Mouse (Mus musculus): ENCODE measurements at regions not wholly inside any gene's neighbourhood (a gene's known extent, or its start where the extent isn't known, plus 50 kb on each side); places are given as distances from the start of the nearest gene placed in this dataset.
A peak's percentile ranks its signal among the peaks of the same experiment; 100 is the strongest.

DNA sequence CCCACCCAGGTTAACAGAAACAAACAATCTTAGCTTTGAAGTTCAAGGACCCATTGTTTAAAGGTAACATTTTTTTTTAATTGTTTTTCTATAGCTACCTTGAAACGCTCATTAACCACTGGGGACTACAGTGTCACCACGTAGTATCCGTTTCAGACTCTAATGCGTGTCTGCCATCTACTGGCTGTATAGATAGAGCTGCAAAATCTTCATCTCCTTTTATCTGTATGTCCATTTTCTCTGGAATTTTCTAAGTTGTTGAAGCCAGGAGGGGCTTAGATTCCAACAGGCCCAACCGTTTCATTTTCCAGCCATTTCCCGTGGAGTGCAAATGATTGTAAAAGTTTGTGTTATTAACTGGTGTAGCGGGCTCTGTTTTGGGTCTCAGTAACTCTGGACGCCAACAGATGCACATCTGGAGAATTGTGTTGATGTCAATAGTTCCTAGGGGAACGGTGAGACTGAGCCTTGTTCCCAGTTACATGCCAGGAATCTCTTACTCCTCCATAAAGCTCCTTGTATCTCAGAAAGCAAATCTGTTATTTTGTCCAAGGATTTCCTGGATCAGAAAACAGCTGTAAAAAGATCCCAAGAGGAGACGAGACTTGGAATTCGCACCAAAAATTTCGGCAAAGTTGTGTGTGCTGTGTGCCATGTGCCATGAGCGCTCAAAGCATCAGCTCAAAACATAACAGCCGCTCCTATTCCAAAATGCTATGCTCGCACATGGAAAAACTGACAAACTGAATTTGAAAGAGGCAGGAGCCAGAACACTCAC lies 158.8 kb upstream of the Phyhipl start:
- DNase-seq = peak; percentile 68 to 73

- peak; percentile 56 for DNase-seq
Measured at GRCm38 (mm10) chr10:70809411-70809810, 153.6 kb upstream of the Phyhipl start.

- DNase-seq = peak in 1 of 2 experiments; percentile 57
Measured at GRCm38 (mm10) chr10:70806786-70807385, 151.1 kb upstream of the Phyhipl start.

- peak; percentile 41 to 47 for DNase-seq
Measured at GRCm38 (mm10) chr10:70800736-70801306, 145.1 kb upstream of the Phyhipl start.

GRCm38 (mm10) chr10:70799906-70800305 lies 144.1 kb upstream of the Phyhipl start:
- DNase-seq = peak in 1 of 2 experiments; percentile 13

- no peak for DNase-seq
Measured at GRCm38 (mm10) chr10:70799191-70799742, 143.5 kb upstream of the Phyhipl start.

- DNase-seq = peak; percentile 85 to 89
Measured at GRCm38 (mm10) chr10:70788814-70789452, 133.2 kb upstream of the Phyhipl start.

DNA sequence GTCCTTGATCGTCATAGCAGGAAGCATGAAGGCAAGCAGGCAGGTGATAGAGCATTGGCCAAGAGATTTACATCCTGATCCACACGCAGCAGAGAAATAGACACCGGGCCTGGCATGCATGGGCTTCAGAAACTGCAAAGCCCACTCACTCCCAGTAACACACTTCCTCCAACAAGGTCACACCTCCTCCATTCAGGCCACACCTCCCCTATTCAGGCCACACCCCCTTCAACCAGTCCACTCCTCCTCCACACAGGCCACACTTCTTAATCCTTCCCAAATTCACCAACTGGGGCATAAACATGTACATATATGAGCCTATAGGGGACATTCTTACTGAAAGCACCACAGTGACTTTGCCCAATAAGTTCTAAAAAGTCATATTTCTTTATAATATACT lies 125.3 kb upstream of the Phyhipl start:
- no peak for DNase-seq

- DNase-seq = no peak
Measured at GRCm38 (mm10) chr10:70778596-70778995, 122.8 kb upstream of the Phyhipl start.

DNA sequence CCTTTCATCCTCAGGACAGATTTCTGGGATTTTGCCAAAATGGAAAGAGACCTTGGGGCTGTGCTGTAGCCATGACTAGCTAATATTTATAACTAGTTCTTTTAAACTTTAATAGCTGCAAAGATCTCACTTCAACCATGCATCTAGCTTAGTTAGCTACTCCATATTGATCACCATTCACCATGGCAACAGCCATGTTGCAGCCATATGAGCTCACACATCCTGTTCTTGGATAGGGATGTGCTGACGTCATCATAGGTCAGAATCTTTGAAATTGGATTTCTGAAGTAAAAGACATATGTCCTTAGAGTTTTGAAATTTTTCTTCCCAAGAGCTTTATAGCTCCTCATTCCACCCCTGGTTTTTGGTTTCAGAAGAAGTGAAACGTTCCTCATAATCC lies 118.8 kb upstream of the Phyhipl start:
- DNase-seq = no peak

GRCm38 (mm10) chr10:70774159-70774558 lies 118.4 kb upstream of the Phyhipl start:
- no peak for DNase-seq

GRCm38 (mm10) chr10:70767461-70767860 lies 111.7 kb upstream of the Phyhipl start:
- peak; percentile 37 to 52 for DNase-seq

GRCm38 (mm10) chr10:70766869-70767268 lies 111.1 kb upstream of the Phyhipl start:
- DNase-seq = no peak

GRCm38 (mm10) chr10:70766450-70766849 lies 110.7 kb upstream of the Phyhipl start:
- DNase-seq = no peak

- no peak for DNase-seq
Measured at GRCm38 (mm10) chr10:70763206-70763605, 107.4 kb upstream of the Phyhipl start.

DNA sequence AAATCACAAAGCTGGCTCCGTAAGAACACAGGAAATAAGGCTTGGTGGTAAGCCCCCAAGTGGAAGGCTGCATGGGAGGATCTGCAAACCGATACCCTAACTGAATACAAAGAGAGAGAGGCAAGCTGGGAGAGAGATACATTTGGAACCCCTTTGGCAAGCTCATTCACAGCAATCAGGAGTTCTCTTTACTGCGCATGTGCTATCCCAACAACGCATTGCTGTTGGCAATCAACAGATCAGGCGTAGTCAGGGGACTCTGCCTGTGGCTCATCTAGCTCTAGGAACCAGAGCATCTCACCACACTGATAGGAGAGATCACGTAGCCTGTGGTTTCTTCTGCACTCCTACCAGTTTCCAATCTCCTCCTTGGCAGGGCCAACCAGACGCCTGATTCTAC lies 103.9 kb upstream of the Phyhipl start:
- DNase-seq = no peak

DNA sequence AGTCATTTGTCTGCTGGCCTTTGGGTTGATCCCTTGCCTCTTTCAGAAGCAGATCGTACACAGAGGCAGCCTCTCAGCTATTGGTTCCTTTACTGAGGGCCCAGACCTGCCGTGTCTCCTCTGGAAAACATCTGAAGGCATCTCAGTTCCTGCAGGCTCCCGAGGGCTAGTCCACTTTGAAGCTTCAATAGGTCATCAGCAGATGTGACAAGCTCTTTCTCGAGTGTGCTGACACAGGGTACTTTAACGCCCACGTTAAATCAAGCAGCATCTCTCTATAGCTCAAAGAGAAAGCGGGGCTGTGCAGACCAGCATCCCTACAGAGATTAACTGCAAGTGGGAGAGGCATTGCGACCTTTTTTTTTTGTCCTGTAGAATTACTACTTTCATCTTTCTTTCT lies 96.0 kb upstream of the Phyhipl start:
- no peak for DNase-seq

GRCm38 (mm10) chr10:70750356-70751145 lies 94.8 kb upstream of the Phyhipl start:
- DNase-seq = peak; percentile 24 to 29

DNA sequence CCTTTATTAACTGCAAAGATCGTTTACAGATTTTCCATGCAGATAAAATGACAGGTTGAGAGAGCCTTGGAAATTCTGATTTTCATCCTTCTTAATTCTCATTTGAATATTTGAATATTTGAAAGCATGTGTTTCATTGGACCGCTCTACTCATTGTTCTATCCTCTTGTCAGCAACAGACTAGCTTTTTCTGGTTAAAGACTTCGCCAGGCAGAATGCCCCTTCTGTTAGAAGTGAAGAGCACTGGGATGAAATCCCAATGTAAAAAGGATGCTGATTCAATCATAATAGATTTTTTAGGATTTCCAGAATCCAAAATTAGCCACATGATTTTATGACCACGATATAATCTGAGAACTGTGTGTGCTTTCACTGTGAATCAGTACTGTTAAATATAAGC lies 90.8 kb upstream of the Phyhipl start:
- DNase-seq = no peak

DNA sequence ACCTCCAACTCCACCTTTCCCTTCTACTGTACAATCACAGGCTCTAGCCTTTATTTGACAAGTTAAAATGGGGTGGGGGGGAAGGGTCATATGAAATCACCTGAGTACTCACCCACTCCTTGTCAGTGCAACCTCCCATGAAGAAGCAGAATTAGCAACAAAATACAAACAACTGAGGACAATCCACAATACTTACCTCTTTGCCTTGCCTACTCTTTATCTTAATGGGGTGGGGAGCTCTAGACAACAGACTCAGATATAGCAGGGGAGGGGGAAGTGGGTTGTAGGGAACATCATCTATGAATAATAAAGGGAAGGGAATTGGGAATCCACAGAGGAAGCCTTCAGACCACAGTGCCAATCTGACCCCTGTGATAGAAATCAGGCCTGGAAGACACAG lies 86.1 kb upstream of the Phyhipl start:
- DNase-seq = no peak

DNA sequence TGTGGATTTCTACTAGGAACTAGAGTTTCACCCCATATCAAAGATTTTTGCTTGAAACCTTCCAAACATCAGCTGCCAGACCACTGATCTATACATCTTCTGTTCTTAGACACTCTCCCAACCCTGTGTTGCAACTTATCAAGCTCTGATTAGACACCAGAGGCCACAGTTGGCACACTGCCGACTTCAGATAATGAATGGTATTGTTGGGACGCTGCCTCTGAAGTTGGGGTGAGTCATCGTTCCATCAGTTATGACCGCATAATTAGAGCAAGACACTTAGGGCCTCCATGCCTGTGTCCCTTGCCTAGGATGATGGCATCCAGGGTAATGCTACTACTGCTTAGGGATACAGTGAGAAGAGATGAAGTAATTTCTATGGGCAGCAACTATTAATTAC lies 84.3 kb upstream of the Phyhipl start:
- DNase-seq = no peak

DNA sequence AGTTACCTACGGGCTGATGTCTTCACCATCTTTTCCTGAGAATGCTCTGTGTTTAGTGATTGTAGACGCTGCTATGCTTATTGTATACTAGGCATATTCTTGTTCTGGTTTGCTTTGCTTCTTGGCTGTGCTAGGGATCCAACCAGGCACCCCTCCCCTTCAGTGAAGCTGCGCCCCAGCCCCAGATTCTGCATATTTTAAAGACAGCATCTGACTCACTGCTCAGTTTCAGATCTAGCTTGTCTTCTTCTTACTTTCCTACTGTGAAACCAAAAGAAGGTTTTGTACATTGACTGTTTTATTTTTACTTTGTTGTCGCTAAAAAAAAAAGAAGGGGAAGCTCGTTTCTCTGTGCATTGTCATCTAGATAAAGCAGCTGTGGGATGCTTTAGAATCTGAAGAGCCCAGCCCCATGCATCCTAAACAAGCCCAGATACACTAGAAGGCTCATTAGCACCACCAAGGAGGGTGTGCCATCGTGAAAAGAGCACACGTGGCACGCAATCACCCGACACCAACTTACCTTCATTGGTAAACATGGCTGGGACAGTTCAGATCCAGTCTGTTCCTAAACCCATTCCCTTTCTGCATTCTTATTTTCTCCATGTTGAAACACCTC lies 83.7 kb upstream of the Phyhipl start:
- no peak for DNase-seq

All from cerebellum, postnatal 10 days (tissue).